Mouse (Mus musculus): ENCODE data around the gene Mdc1.
"Not testable (repeated sequence)": the region's sequence is repeated elsewhere in the genome, so short reads cannot be mapped to it uniquely, and the experiment has no call there.

The Mdc1 gene

DNA sequence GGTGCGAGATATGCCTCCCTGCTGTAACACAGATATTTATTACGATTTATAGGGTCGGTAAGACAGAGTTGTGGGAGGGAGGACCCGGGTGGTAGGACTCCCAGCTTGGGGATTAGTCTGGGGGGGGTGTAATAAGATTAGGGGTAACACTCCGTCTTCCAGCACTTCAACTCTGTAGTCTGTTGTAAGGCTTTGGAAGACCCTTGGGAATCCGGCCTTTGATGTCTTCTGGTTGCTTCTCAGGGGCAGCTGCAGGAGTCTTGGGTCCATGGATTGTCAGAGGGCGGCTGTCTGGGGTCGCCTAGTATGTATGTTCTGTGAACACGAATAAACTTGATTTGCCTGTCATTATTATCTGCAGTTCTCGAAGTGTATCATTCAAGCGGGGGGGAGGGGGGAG, 18.8 kb upstream of the Mdc1 start:
- CTCF ChIA-PET, result interaction anchor here (0.6 kb wide), 2 partner anchors 9 to 11 kb away, joined by 3 to 6 read pairs; no protein-coding TSS in a partner anchor

DNA sequence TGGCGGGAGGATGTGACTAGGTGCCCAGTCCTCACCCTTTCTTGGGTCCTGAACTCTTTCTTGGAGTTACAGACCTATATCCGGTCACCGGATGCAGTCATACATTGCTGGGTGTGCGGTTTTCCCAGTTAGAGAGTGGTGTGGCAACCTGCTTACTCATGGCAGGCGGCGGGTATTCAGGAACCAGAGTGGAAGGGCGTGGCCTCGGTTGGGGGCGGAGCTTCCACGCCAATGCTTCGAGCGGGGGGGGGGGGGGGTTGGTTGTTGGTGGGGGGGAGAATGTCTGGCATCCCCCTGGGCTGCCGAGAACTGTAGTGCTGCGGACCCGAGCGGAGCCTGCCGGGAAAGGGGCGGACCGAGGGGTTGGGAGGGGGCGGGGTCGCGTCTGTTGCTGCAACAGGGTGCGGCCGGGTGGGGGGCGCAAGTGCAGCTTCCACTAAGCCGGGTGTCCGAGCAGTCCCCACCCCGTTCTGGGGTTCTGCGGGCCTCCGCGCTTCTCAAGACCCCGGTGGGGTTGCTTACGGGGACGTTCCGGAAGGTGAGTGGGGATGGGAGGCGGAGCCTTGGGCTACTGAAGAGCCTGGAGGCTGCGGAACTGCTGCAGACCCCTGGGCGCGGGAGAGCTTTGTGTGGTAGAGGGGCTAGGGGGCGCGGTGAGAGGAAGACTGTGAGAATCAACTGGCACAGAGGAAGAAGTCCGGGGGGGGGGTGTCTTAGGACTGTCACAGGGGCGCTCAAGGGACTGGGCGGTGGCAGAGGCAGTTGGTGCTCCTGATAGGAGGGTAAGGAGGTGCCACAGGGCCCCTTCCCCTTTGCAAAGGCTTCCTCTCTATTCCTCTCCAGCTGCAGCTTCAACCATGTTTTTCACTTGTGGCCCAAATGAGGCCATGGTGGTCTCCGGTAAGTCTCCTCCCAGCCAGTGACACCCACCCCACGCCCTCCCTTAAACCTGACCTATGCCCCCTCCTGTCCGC, 18.1 kb upstream of the Mdc1 start, which contains the start of gene Flot1:
TSS of gene Flot1 (plus strand) at position 267 of the 974 bp plus-strand sequence.
- CTCF ChIA-PET, result interaction anchor here (0.5 to 0.6 kb wide), 4 partner anchors 9 to 910 kb away, joined by 3 to 6 read pairs (median 4); no protein-coding TSS in a partner anchor

GRCm38 (mm10) chr17:35824402-35824801, 16.9 kb upstream of the Mdc1 start:
- CTCF ChIA-PET, result interaction anchor here (0.5 kb wide), 1 partner anchor 89 kb away, joined by 5 read pairs; no protein-coding TSS in a partner anchor

- CTCF ChIA-PET, result interaction anchor here (0.8 kb wide), 1 partner anchor 49 kb away, joined by 4 read pairs; no protein-coding TSS in a partner anchor
Observed at GRCm38 (mm10) chr17:35825109-35825850, 16.0 kb upstream of the Mdc1 start.

DNA sequence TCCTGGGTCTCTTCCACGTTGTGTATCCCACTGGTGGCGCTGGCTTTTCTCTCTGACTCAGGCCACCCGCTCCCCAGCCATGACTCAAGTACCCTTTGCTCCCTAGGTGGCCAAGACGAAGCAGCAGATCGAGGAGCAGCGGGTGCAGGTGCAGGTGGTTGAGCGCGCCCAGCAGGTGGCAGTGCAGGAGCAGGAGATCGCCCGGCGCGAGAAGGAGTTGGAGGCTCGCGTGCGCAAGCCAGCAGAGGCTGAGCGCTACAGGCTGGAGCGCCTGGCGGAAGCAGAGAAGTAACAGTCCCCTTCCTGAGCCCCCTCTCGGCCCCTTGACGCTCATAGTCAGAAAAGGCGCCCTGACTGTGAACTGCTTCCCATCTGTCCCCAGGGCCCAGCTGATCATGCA, 11.6 kb upstream of the Mdc1 start:
- CTCF ChIA-PET, result no interaction called here

- CTCF ChIA-PET, result interaction anchor here (0.8 to 1.3 kb wide), 2 partner anchors 39 to 45 kb away, joined by 3 read pairs; no protein-coding TSS in a partner anchor
Observed at GRCm38 (mm10) chr17:35832400-35833238, 8.7 kb upstream of the Mdc1 start.

- CTCF ChIA-PET, result interaction anchor here (0.6 kb wide), 1 partner anchor 10 kb away, joined by 6 read pairs; the partner anchor contains the start of gene Flot1
Observed at GRCm38 (mm10) chr17:35833239-35833751, 8.0 kb upstream of the Mdc1 start.

GRCm38 (mm10) chr17:35833894-35834293, 7.4 kb upstream of the Mdc1 start:
- CTCF ChIA-PET, result interaction anchor here (0.6 kb wide), 1 partner anchor 11 kb away, joined by 6 read pairs; the partner anchor contains the start of gene Flot1

- CTCF ChIA-PET, result interaction anchor here (2.4 kb wide), 1 partner anchor 39 kb away, joined by 13 read pairs; no protein-coding TSS in a partner anchor
Observed at GRCm38 (mm10) chr17:35834696-35835422, 6.5 kb upstream of the Mdc1 start.

DNA sequence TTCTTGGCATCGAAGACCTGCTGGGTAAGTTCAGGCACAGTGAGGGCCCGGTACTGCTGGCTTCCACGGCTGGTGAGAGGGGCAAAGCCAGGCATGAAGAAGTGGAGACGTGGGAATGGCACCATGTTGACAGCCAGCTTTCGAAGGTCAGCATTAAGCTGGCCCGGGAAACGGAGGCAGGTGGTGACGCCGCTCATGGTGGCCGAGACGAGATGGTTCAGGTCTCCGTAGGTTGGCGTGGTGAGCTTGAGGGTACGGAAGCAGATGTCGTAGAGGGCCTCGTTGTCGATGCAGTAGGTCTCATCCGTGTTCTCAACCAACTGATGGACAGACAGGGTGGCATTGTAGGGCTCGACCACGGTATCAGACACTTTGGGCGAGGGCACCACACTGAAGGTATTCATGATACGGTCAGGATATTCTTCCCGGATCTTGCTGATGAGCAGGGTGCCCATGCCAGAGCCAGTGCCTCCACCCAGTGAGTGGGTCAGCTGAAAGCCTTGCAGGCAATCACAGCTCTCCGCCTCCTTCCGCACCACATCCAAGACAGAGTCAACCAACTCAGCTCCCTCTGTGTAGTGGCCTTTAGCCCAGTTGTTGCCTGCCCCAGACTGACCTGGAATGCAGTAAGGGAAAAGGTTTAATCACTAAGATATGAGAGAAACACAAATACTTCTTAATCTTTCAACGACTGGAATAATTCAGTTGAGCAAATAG, 5.7 kb upstream of the Mdc1 start:
- CTCF ChIA-PET, result interaction anchor here (0.6 to 2.4 kb wide), 5 partner anchors 10 to 40 kb away, joined by 3 to 13 read pairs (median 4); no protein-coding TSS in a partner anchor

- CTCF ChIA-PET, result interaction anchor here (1.0 to 2.4 kb wide), 4 partner anchors 9 to 37 kb away, joined by 3 to 13 read pairs (median 4); no protein-coding TSS in a partner anchor
Observed at GRCm38 (mm10) chr17:35836178-35836965, 4.9 kb upstream of the Mdc1 start.

- CTCF ChIA-PET, result interaction anchor here (0.7 to 2.4 kb wide), 4 partner anchors 30 to 1926 kb away, joined by 4 to 14 read pairs (median 10); no protein-coding TSS in a partner anchor
Observed at GRCm38 (mm10) chr17:35836991-35837422, 4.3 kb upstream of the Mdc1 start.

- CTCF ChIA-PET, result interaction anchor here (0.7 to 0.8 kb wide), 3 partner anchors 29 to 1926 kb away, joined by 3 to 14 read pairs (median 6); no protein-coding TSS in a partner anchor
Observed at GRCm38 (mm10) chr17:35837487-35837886, 3.8 kb upstream of the Mdc1 start.

- CTCF ChIA-PET, result interaction anchor here (0.8 kb wide), 1 partner anchor 29 kb away, joined by 3 read pairs; no protein-coding TSS in a partner anchor
Observed at GRCm38 (mm10) chr17:35838122-35838544, 3.2 kb upstream of the Mdc1 start, which contains the start of gene Tubb5. Gene Tubb5, minus strand, starts transcription at chr17:35838306.

DNA sequence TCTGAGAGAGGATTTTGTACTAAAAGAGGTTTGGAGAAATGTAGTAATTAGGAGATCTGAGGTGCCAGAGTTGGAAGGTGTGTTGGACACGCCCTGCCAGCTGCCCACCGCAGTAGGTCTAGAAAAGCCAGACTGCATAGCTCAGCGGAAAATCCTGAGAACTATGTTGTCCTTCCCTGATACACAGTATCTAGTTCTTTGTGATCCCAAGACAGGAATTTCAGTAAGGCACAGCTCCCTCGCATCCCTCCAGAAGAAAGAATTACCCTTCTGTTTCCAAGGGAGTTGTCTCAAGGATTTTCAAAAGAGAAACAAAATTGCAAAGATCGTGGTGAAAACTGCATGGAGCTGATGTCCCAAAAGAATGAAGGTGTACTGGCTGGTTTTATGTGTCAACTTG, 2.7 kb upstream of the Mdc1 start:
- CTCF ChIA-PET, result no interaction called here

GRCm38 (mm10) chr17:35839002-35839401, 2.3 kb upstream of the Mdc1 start:
- CTCF ChIA-PET, result not testable (repeated sequence)

DNA sequence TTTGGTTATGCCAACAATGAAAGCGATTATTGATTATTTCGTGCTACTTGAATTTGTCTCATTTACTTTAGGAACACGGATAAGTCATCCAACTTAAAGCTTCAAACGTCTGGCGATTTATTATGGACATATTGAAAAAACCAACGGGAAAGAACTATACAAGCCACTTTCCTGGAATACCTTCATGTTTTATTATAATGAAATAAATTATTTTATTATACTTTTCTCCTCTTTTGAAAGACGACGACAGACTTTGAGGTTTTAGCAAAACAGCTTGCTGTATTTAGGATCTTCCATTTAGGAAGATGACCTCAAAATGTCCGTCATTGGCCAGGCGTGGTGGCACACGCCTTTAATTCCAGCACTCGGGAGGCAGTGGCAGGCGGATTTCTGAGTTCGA, 754 bp upstream of the Mdc1 start:
- CTCF ChIA-PET, result interaction anchor here (0.7 to 1.3 kb wide), 2 partner anchors 30 to 35 kb away, joined by 3 to 8 read pairs; no protein-coding TSS in a partner anchor

DNA sequence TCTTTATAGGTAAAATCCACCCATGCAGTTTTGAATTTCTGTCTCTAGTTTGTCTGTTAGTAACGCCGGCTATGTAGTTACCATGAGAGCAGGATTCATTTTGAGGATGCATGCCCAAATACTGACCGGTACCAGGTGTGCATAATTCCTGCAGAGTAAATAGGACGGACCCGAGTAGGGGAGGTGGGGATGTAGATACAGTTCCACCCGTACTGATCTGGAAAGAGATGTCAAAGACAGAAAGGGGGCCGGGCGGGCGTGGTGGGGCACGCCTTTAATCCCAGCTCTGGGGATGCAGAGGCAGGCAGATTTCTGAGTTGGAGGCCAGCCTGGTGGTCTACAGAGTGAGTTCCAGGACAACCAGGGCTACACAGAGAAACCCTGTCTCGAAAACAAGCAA, 691 bp downstream of the Mdc1 start:
- CTCF ChIA-PET, result interaction anchor here (1.0 kb wide), 1 partner anchor 32 kb away, joined by 3 read pairs; no protein-coding TSS in a partner anchor

All from spleen, embryonic (tissue).